Mouse (Mus musculus) small intestine, adult 2 months (tissue): ENCODE measurements around the gene Olfr825. TPM values are rescaled to one million over a fixed set of nuclear protein-coding genes. Genes with fewer than 3 reads are reported as not detected.
"Not testable (repeated sequence)": the region's sequence is repeated elsewhere in the genome, so short reads cannot be mapped to it uniquely, and the experiment has no call there.

Experiments used
- H3K27ac ChIP-seq: fragments of 200-500 bp; 2 replicates; pipeline ENCODE4 v1.5.1; 2012; ENCODE audit warnings: low read depth, low read length, control low read depth, inconsistent platforms; ENCODE audit not compliant: insufficient read depth
- H3K27me3 ChIP-seq: fragments of 200-500 bp; 2 replicates; pipeline ENCODE4 v1.6.1; 2012; ENCODE audit warnings: mild to moderate bottlenecking, moderate library complexity, low read length, inconsistent platforms; ENCODE audit not compliant: control insufficient read depth, insufficient read depth
- H3K36me3 ChIP-seq: fragments of 200-500 bp; 2 replicates; pipeline ENCODE4 v1.6.1; 2012; ENCODE audit warnings: mild to moderate bottlenecking, low read length, control low read depth, inconsistent platforms; ENCODE audit not compliant: control insufficient read depth, insufficient read depth
- H3K4me1 ChIP-seq: fragments of 200-500 bp; 2 replicates; pipeline ENCODE4 v1.6.1; 2012; ENCODE audit warnings: low read length, inconsistent platforms, mixed read lengths; ENCODE audit not compliant: control insufficient read depth, insufficient read depth, insufficient read length
- H3K4me3 ChIP-seq: fragments of 200-500 bp; 2 replicates; pipeline ENCODE4 v1.5.1; 2012; ENCODE audit warnings: low read depth, mild to moderate bottlenecking, control low read depth, inconsistent platforms, low read length, moderate library complexity
- CTCF ChIP-seq: fragments of 200-500 bp; IDR thresholded peaks from 2 replicates; pipeline ENCODE4 v1.5.1; 2012; ENCODE audit warnings: low read depth, mild to moderate bottlenecking, control low read depth, inconsistent platforms, low read length, moderate library complexity, mixed read lengths; ENCODE audit not compliant: insufficient replicate concordance, insufficient read length; ENCODE audit errors: extremely low read depth
- POLR2A ChIP-seq: fragments of 200-500 bp; IDR thresholded peaks from 2 replicates; pipeline ENCODE4 v1.6.1; 2012; ENCODE audit warnings: low read depth, mild to moderate bottlenecking, control low read depth, inconsistent platforms, low read length, moderate library complexity
- WGBS: fragments of 180-500 bp; shearing (Covaris S2); methylation state at CpG from one replicate; pipeline ENCODE4 v1.1.7; 2018; 5-methylcytosine and 5-hydroxymethylcytosine counted together
- polyA plus RNA-seq: library from polyadenylated mRNA; depleted of rRNA; stranded (reverse); fragments of >200 nt; gene quantifications from 2 replicates; pipeline ENCODE4 v1.2.3, GENCODE M21; 2012; rRNA removed

The Olfr825 gene
- polyA plus RNA-seq = not detected in 2 replicates

- TF ChIP-seq POLR2A (no peak), CTCF (no peak)
- no peak within 1 kb of the TSS for H3K27ac ChIP-seq
- no peaks in the 10 kb centered on the region for H3K36me3 ChIP-seq
- no peaks in the 10 kb centered on the region for H3K27me3 ChIP-seq
- H3K4me1 ChIP-seq = no peaks in the 10 kb centered on the region
- H3K4me3 ChIP-seq = no peak within 1 kb of the TSS
Observed at GRCm38 (mm10) chr10:130166666-130167065, at the start of gene Olfr825. Gene Olfr825, minus strand, starts transcription at chr10:130166766.

- TF ChIP-seq POLR2A (no peak), CTCF (no peak)
- Histone ChIP-seq H3K27me3 (no peaks in the 10 kb centered on the region), H3K27ac (no peak within 1 kb of the TSS), H3K4me1 (no peaks in the 10 kb centered on the region), H3K4me3 (no peak within 1 kb of the TSS), H3K36me3 (no peaks in the 10 kb centered on the region)
- WGBS = 76% methylated on average over 1 of the region's 1 CpGs
Observed at GRCm38 (mm10) chr10:130214303-130214702, 47.7 kb upstream of the Olfr825 start, which contains the start of gene Olfr827. Gene Olfr827, minus strand, starts transcription at chr10:130214403.

- H3K4me3 ChIP-seq = no peak within 1 kb of the TSS
- H3K36me3 ChIP-seq = no peaks in the 10 kb centered on the region
- TF ChIP-seq POLR2A = no peak
- no peak for TF ChIP-seq CTCF
- no peaks in the 10 kb centered on the region for H3K4me1 ChIP-seq
- H3K27me3 ChIP-seq = no peaks in the 10 kb centered on the region
- 57% methylated on average over 1 of the region's 1 CpGs for WGBS
- no peak within 1 kb of the TSS for H3K27ac ChIP-seq
Observed at GRCm38 (mm10) chr10:130184086-130184485, 17.5 kb upstream of the Olfr825 start, which contains the start of gene Olfr826. Gene Olfr826, minus strand, starts transcription at chr10:130184186.

- TF ChIP-seq CTCF = no peak
- TF ChIP-seq POLR2A = no peak
- H3K36me3 ChIP-seq = no peaks in the 10 kb centered on the region
- no peaks in the 10 kb centered on the region for H3K27me3 ChIP-seq
- H3K27ac ChIP-seq = no peak overlapping the region
- H3K4me3 ChIP-seq = no peak overlapping the region
- no peaks in the 10 kb centered on the region for H3K4me1 ChIP-seq
Observed at GRCm38 (mm10) chr10:130165196-130165595, 1.4 kb downstream of the Olfr825 start.

GRCm38 (mm10) chr10:130144121-130144520, 22.4 kb downstream of the Olfr825 start:
- H3K36me3 ChIP-seq = no peaks in the 10 kb centered on the region
- TF ChIP-seq CTCF (no peak), POLR2A (no peak)
- no peak overlapping the region for H3K4me3 ChIP-seq
- WGBS = 71% methylated on average over 5 of the region's 5 CpGs
- no peaks in the 10 kb centered on the region for H3K27me3 ChIP-seq
- H3K27ac ChIP-seq = no peak overlapping the region
- no peaks in the 10 kb centered on the region for H3K4me1 ChIP-seq

GRCm38 (mm10) chr10:130142481-130142880, 24.1 kb downstream of the Olfr825 start:
- H3K27me3 ChIP-seq, H3K27ac ChIP-seq, H3K4me1 ChIP-seq, H3K4me3 ChIP-seq, H3K36me3 ChIP-seq: not testable (repeated sequence)
- 73% methylated on average over 5 of the region's 5 CpGs for WGBS

- no peaks in the 10 kb centered on the region for H3K4me1 ChIP-seq
- no peaks in the 10 kb centered on the region for H3K36me3 ChIP-seq
- no peak overlapping the region for H3K4me3 ChIP-seq
- no peaks in the 10 kb centered on the region for H3K27me3 ChIP-seq
- TF ChIP-seq CTCF = no peak
- no peak for TF ChIP-seq POLR2A
- H3K27ac ChIP-seq = no peak overlapping the region
Observed at GRCm38 (mm10) chr10:130134811-130135210, 31.8 kb downstream of the Olfr825 start.

- H3K27ac ChIP-seq, H3K4me1 ChIP-seq, H3K4me3 ChIP-seq: not testable (repeated sequence)
Observed at GRCm38 (mm10) chr10:130129900-130130299, 36.7 kb downstream of the Olfr825 start, which contains the start of gene Olfr824. Gene Olfr824, minus strand, starts transcription at chr10:130130000.

GRCm38 (mm10) chr10:130116045-130116444, 50.5 kb downstream of the Olfr825 start:
- H3K27ac ChIP-seq, H3K36me3 ChIP-seq, H3K4me3 ChIP-seq, H3K4me1 ChIP-seq, H3K27me3 ChIP-seq: not testable (repeated sequence)
- 70% methylated on average over 3 of the region's 3 CpGs for WGBS

More at GRCm38 (mm10) chr10:130129900-130130299, 36.7 kb downstream of the Olfr825 start, which contains the start of gene Olfr824:
- H3K27me3 ChIP-seq, H3K36me3 ChIP-seq: not testable (repeated sequence)

GRCm38 (mm10) chr10:130115283-130115682, 51.3 kb downstream of the Olfr825 start, which contains the start of gene Olfr823:
Gene Olfr823, minus strand, starts transcription at chr10:130115383.
- not testable (repeated sequence) for H3K27me3 ChIP-seq, H3K4me3 ChIP-seq, H3K36me3 ChIP-seq, H3K27ac ChIP-seq, H3K4me1 ChIP-seq
- 71% methylated on average over 1 of the region's 1 CpGs for WGBS
